Mouse (Mus musculus): ENCODE results near the gene 2010111I01Rik. TPM values are rescaled to one million over a fixed set of nuclear protein-coding genes. Genes with fewer than 3 reads are reported as not detected.

The 2010111I01Rik gene
- polyA plus RNA-seq, 1 experiment: 26.6 TPM

DNA sequence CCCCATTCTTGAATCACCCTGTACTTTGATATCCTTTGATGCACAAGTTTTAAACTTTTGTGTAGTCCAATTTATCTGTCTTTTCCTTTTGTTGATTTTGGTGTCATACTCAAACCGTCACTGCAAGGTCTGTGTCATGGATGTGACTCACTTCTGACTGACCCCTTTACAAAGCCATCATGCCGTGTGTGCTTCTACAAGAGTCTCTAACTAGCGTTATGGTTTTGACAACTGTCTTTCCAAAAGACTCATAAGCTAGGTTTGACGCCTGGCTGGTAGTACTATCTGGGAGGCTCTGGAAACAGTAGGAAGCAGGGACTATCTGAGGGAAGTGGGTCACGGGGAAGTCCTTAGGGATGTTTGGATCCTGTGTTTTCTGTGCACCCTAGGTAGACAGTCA lies 351.7 kb downstream of the 2010111I01Rik start:
- TF ChIP-seq POLR2A (IDR thresholded peaks at IDR 0.05; ENCODE audit: control insufficient read depth, low read depth, low read length): no peak
- Histone ChIP-seq H3K36me3 (ENCODE audit: control insufficient read depth, insufficient read depth, low read length) (no peaks in the 10 kb centered on the region), H3K27me3 (ENCODE audit: control insufficient read depth, insufficient read depth, low read length) (no peaks in the 10 kb centered on the region), H3K4me1 (ENCODE audit: control insufficient read depth, insufficient read depth, low read length) (no peaks in the 10 kb centered on the region), H3K27ac (ENCODE audit: control insufficient read depth, insufficient read depth, low read depth, low read length) (no peak overlapping the region), H3K4me3 (ENCODE audit: control insufficient read depth, low read depth, low read length) (no peak overlapping the region)

DNA sequence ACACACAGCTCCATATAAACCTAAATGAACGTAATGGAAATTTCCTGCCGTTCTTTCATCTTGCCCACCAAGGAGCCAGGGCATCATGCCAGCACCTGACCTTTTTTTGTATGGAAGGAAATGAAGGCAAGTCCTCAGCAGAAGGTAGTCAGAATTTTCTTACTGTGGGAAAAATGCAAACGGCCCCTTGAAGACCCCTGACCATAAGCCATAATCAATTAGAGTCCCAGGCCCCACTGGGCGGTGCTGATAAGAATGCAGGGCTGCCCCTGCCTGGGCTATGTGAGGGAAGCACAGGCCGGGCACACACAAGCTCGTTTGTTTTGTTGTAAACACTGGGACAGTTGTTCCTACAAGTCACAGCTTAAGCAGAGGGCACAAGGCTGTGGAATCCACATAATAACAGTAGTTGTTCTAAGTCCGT lies 353.0 kb downstream of the 2010111I01Rik start:
- H3K36me3 ChIP-seq (ENCODE audit: control insufficient read depth, insufficient read depth, low read length): no peaks in the 10 kb centered on the region

DNA sequence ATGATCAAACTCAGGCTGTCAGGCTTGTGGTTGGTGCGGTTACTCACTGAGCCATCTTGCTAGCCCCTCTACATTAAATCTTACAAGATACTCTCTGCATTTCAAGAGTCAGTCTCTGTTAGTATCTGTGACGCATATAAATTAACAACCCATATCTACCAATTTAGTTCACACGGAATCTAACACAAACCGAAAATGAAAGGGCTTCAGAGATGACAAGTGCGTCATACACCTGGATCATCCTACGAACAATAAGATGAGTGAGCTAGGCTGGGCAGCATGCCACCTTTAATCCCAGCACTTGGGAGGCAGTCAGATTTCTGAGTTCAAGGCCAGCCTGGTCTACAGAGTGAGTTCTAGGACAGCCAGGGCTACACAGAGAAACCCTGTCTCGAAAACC lies 355.1 kb downstream of the 2010111I01Rik start:
- TF ChIP-seq CTCF (IDR thresholded peaks at IDR 0.05; ENCODE audit: control insufficient read depth, insufficient read depth, insufficient replicate concordance, low read depth, low read length): no peak
- TF ChIP-seq POLR2A (IDR thresholded peaks at IDR 0.05; ENCODE audit: control insufficient read depth, low read depth, low read length): no peak
- peaks cover 4% of the 10 kb centered on the region for H3K4me1 ChIP-seq (ENCODE audit: control insufficient read depth, insufficient read depth, low read length)
- H3K4me3 ChIP-seq (ENCODE audit: control insufficient read depth, low read depth, low read length): no peak overlapping the region
- no peaks in the 10 kb centered on the region for H3K36me3 ChIP-seq (ENCODE audit: control insufficient read depth, insufficient read depth, low read length)
- H3K27ac ChIP-seq (ENCODE audit: control insufficient read depth, insufficient read depth, low read depth, low read length): no peak overlapping the region
- H3K27me3 ChIP-seq (ENCODE audit: control insufficient read depth, insufficient read depth, low read length): no peaks in the 10 kb centered on the region

More for the DNA sequence above, 353.0 kb downstream of the 2010111I01Rik start:
- Histone ChIP-seq H3K4me1 (ENCODE audit: control insufficient read depth, insufficient read depth, low read length) (no peaks in the 10 kb centered on the region), H3K4me3 (ENCODE audit: control insufficient read depth, low read depth, low read length) (no peak overlapping the region), H3K27ac (ENCODE audit: control insufficient read depth, insufficient read depth, low read depth, low read length) (no peak overlapping the region), H3K27me3 (ENCODE audit: control insufficient read depth, insufficient read depth, low read length) (no peaks in the 10 kb centered on the region)
- no peak for TF ChIP-seq CTCF (IDR thresholded peaks at IDR 0.05; ENCODE audit: control insufficient read depth, insufficient read depth, insufficient replicate concordance, low read depth, low read length)
- TF ChIP-seq POLR2A (IDR thresholded peaks at IDR 0.05; ENCODE audit: control insufficient read depth, low read depth, low read length): no peak

DNA sequence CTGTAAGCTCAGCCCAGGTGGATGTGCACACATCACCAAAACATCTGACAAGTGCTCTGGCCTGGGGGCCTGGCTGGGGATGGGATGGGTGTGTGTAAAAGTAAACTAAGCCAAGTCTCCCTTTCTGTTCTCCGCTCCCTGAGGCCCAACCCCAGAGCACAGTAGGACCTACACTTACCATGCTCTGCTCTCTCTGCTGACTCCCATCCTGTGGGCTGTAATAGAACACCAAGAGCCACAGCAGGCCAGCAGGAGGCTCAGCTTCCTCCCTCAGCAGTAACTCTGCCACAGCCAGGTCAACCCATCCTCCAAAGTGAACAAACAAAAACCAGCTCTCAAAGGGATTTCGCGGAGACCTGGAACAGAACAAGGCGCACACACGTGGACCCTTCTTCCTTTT lies 357.0 kb downstream of the 2010111I01Rik start:
- no peaks in the 10 kb centered on the region for H3K36me3 ChIP-seq (ENCODE audit: control insufficient read depth, insufficient read depth, low read length)
- no peak for TF ChIP-seq CTCF (IDR thresholded peaks at IDR 0.05; ENCODE audit: control insufficient read depth, insufficient read depth, insufficient replicate concordance, low read depth, low read length)
- no peak for TF ChIP-seq POLR2A (IDR thresholded peaks at IDR 0.05; ENCODE audit: control insufficient read depth, low read depth, low read length)
- H3K27ac ChIP-seq (ENCODE audit: control insufficient read depth, insufficient read depth, low read depth, low read length): no peak overlapping the region
- no peaks in the 10 kb centered on the region for H3K27me3 ChIP-seq (ENCODE audit: control insufficient read depth, insufficient read depth, low read length)
- peaks cover 4% of the 10 kb centered on the region for H3K4me1 ChIP-seq (ENCODE audit: control insufficient read depth, insufficient read depth, low read length)
- no peak overlapping the region for H3K4me3 ChIP-seq (ENCODE audit: control insufficient read depth, low read depth, low read length)

DNA sequence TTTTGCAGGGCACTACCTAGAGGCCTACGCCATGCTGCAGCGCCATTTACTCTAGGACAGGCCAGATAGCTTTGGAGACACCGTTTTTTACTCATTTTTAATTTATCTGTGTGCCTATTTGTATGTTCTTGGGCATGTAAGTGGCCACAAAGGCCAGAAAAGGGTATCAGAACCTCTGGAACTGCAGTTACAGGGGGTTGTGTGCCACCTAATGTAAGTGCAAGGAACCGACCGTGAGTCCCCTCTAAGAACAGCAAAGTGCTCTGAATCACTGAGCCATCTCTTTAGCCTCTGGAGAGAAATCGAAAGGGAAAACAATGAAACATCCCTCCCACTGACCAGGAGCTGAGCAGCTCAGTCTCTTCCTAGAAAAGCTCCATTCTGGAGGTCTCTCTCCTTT lies 358.1 kb downstream of the 2010111I01Rik start:
- no peak for TF ChIP-seq CTCF (IDR thresholded peaks at IDR 0.05; ENCODE audit: control insufficient read depth, insufficient read depth, insufficient replicate concordance, low read depth, low read length)
- TF ChIP-seq POLR2A (IDR thresholded peaks at IDR 0.05; ENCODE audit: control insufficient read depth, low read depth, low read length): no peak
- Histone ChIP-seq H3K36me3 (ENCODE audit: control insufficient read depth, insufficient read depth, low read length) (no peaks in the 10 kb centered on the region), H3K27me3 (ENCODE audit: control insufficient read depth, insufficient read depth, low read length) (no peaks in the 10 kb centered on the region), H3K4me1 (ENCODE audit: control insufficient read depth, insufficient read depth, low read length) (peaks cover 4% of the 10 kb centered on the region), H3K4me3 (ENCODE audit: control insufficient read depth, low read depth, low read length) (no peak overlapping the region), H3K27ac (ENCODE audit: control insufficient read depth, insufficient read depth, low read depth, low read length) (no peak overlapping the region)

DNA sequence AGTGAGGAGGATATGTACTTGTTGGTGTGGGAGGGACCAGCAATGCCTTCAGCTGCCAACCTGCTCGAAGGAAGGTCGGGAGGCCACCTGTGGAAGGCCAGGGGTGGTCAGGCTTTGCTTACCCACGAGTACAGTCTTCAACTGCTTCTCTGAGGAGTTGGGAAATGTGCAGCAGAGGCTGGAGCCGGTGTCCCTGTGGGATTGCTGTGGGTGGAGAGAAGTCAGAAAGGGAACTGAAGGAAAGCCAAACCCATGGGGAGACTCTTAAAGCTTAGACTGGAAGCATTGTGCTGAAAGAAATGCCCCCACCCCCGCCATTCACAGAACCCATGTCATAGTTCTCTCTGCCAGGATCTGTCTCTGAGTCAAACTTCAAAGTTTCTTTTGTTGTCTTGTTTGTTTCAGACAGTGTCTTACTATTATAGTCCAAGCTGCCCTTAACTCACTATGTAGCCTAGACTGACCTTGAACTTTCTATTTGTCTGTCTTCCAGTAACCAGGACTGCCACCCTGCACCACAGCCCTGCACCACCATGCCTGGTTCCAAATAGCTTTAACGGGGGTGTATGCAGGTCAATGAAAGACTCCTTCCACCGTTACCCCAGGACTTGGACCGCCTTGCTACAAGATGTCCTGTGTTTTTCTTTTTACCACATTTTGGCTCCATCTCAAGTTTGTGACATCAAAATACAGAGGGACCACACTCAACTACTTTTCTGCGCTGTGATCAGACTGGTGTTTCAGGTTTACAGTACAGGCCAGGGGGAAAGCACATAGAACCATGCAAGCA lies 358.8 kb downstream of the 2010111I01Rik start:
- Histone ChIP-seq H3K27me3 (ENCODE audit: control insufficient read depth, insufficient read depth, low read length) (no peaks in the 10 kb centered on the region), H3K27ac (ENCODE audit: control insufficient read depth, insufficient read depth, low read depth, low read length) (peak overlapping the region; percentile 18), H3K4me3 (ENCODE audit: control insufficient read depth, low read depth, low read length) (no peak overlapping the region), H3K36me3 (ENCODE audit: control insufficient read depth, insufficient read depth, low read length) (no peaks in the 10 kb centered on the region), H3K4me1 (ENCODE audit: control insufficient read depth, insufficient read depth, low read length) (peaks cover 4% of the 10 kb centered on the region)
- TF ChIP-seq POLR2A (IDR thresholded peaks at IDR 0.05; ENCODE audit: control insufficient read depth, low read depth, low read length): no peak
- TF ChIP-seq CTCF (IDR thresholded peaks at IDR 0.05; ENCODE audit: control insufficient read depth, insufficient read depth, insufficient replicate concordance, low read depth, low read length): no peak

DNA sequence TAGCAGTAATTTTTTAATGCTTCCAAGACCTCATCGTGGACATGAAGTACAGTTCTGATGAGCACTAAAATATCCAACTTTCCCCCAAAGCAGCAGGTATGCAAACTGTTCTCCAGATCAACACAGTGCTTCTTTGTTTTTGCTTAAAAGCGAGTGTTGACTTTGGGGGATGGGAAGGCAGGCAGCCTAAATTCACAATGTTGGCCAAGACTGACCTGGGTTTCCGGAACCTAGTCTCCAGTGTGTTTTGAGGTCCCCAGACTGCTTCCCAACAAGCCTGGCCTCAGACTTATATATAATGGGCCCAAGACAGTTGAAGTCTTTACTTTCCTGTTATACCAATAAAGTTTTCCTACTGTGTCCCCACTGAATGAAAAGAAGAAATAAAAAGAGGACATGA lies 359.6 kb downstream of the 2010111I01Rik start:
- TF ChIP-seq POLR2A (IDR thresholded peaks at IDR 0.05; ENCODE audit: control insufficient read depth, low read depth, low read length) (no peak), CTCF (IDR thresholded peaks at IDR 0.05; ENCODE audit: control insufficient read depth, insufficient read depth, insufficient replicate concordance, low read depth, low read length) (no peak)
- peak overlapping the region; percentile 76; the same call in 1 of the 2 replicates for H3K27ac ChIP-seq (ENCODE audit: control insufficient read depth, insufficient read depth, low read depth, low read length)
- H3K4me3 ChIP-seq (ENCODE audit: control insufficient read depth, low read depth, low read length): no peak overlapping the region
- no peaks in the 10 kb centered on the region for H3K36me3 ChIP-seq (ENCODE audit: control insufficient read depth, insufficient read depth, low read length)
- no peaks in the 10 kb centered on the region for H3K27me3 ChIP-seq (ENCODE audit: control insufficient read depth, insufficient read depth, low read length)
- H3K4me1 ChIP-seq (ENCODE audit: control insufficient read depth, insufficient read depth, low read length): peaks cover 4% of the 10 kb centered on the region
